Mouse (Mus musculus): ENCODE data around the gene Mad2l2.

The Mad2l2 gene

GRCm38 (mm10) chr4:148130133-148130532, at the start of gene Mad2l2:
Gene Mad2l2, plus strand, starts transcription at chr4:148130384.
- no peak for DNase-seq (ENCODE audit: low spot score)

GRCm38 (mm10) chr4:148080597-148080973, 49.6 kb upstream of the Mad2l2 start:
- DNase-seq (ENCODE audit: low spot score) = no peak

- no peak for DNase-seq (ENCODE audit: low spot score)
These were observed 49.0 kb upstream of the Mad2l2 start for GRCm38 (mm10) chr4:148081201-148081600.

- DNase-seq (ENCODE audit: low spot score) = peak; percentile 59
These were observed 47.7 kb upstream of the Mad2l2 start for GRCm38 (mm10) chr4:148082257-148083044.

- DNase-seq (ENCODE audit: low spot score) = no peak
These were observed 46.8 kb upstream of the Mad2l2 start for GRCm38 (mm10) chr4:148083176-148083899.

GRCm38 (mm10) chr4:148084261-148084714, 45.9 kb upstream of the Mad2l2 start:
- no peak for DNase-seq (ENCODE audit: low spot score)

GRCm38 (mm10) chr4:148085131-148085906, 44.9 kb upstream of the Mad2l2 start:
- DNase-seq (ENCODE audit: low spot score) = no peak

GRCm38 (mm10) chr4:148085907-148086305, 44.3 kb upstream of the Mad2l2 start:
- DNase-seq (ENCODE audit: low spot score) = no peak

- peak; percentile 57 for DNase-seq (ENCODE audit: low spot score)
These were observed 42.9 kb upstream of the Mad2l2 start for GRCm38 (mm10) chr4:148087091-148087906.

- DNase-seq (ENCODE audit: low spot score) = peak; percentile 94
These were observed 42.2 kb upstream of the Mad2l2 start, which contains the start of gene Agtrap for GRCm38 (mm10) chr4:148087907-148088527. Gene Agtrap, minus strand, starts transcription at chr4:148088031.

- DNase-seq (ENCODE audit: low spot score) = no peak
These were observed 41.0 kb upstream of the Mad2l2 start for GRCm38 (mm10) chr4:148089166-148089565.

- DNase-seq (ENCODE audit: low spot score) = no peak
These were observed 39.0 kb upstream of the Mad2l2 start for GRCm38 (mm10) chr4:148091181-148091580.

- no peak for DNase-seq (ENCODE audit: low spot score)
These were observed 37.5 kb upstream of the Mad2l2 start for GRCm38 (mm10) chr4:148092551-148093271.

GRCm38 (mm10) chr4:148094161-148094560, 36.0 kb upstream of the Mad2l2 start:
- no peak for DNase-seq (ENCODE audit: low spot score)

- no peak for DNase-seq (ENCODE audit: low spot score)
These were observed 35.1 kb upstream of the Mad2l2 start for GRCm38 (mm10) chr4:148095081-148095480.

GRCm38 (mm10) chr4:148097936-148098335, 32.2 kb upstream of the Mad2l2 start:
- DNase-seq (ENCODE audit: low spot score) = no peak

- no peak for DNase-seq (ENCODE audit: low spot score)
These were observed 31.5 kb upstream of the Mad2l2 start for GRCm38 (mm10) chr4:148098666-148099065.

GRCm38 (mm10) chr4:148101801-148102527, 28.2 kb upstream of the Mad2l2 start:
- DNase-seq (ENCODE audit: low spot score) = no peak

DNA sequence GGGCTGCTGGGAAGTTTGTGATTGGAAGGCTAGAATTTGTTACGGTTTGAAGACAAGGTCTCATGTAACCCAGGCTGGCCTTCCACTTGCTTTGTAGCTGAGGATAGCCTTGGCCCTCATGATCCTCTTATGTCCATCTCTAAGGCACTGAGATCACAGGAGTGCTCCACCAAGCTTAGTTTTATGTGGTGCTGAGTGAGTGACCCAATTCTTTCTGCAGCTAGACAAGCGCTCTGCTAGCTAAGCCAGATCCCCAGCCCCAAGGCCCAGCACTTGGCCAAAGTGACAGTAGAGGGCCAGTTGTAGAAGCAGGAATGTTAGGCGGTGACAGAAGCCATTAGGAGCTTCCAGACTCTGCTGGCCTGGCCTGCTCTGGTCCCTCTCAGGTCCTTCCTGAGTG, 26.0 kb upstream of the Mad2l2 start:
- no peak for DNase-seq (ENCODE audit: low spot score)
